Mouse (Mus musculus) kidney, postnatal 0 days (tissue): Measurements from ENCODE around the gene Defb36. TPM values are rescaled to one million over a fixed set of nuclear protein-coding genes. Genes with fewer than 3 reads are reported as not detected.

ENCODE experiments used
- ATAC-seq: fragments of 200-750 bp; cut with Nextera tagmentation; replicated peaks from 2 replicates; pipeline ENCODE4 v1.8.0; 2017; ENCODE audit warnings: low read depth, moderate number of reproducible peaks, moderate TSS enrichment, moderate library complexity; ENCODE audit not compliant: low FRiP score
- DNase-seq: peaks from one replicate; pipeline ENCODE4 v3.0.0-alpha.2; 2016; ENCODE audit warnings: low spot score
- H3K27ac ChIP-seq: fragments of 300-500 bp; sonication (generic); 2 replicates; pipeline ENCODE4 v1.5.1; 2014; ENCODE audit warnings: mild to moderate bottlenecking
- H3K27me3 ChIP-seq: fragments of 300-500 bp; sonication (generic); 2 replicates; pipeline ENCODE4 v1.6.1; 2014; ENCODE audit warnings: low read length, mixed read lengths; ENCODE audit not compliant: insufficient read depth
- H3K36me3 ChIP-seq: fragments of 300-500 bp; sonication (generic); 2 replicates; pipeline ENCODE4 v1.6.1; 2014; ENCODE audit warnings: low read length, mixed read lengths; ENCODE audit not compliant: insufficient read depth
- H3K4me1 ChIP-seq: fragments of 300-500 bp; sonication (generic); replicated peaks from 2 replicates; pipeline ENCODE4 v1.6.1; 2014; ENCODE audit warnings: antibody characterized with exemption, low read length, mixed read lengths; ENCODE audit not compliant: insufficient read depth
- H3K4me2 ChIP-seq: fragments of 300-500 bp; sonication (generic); 2 replicates; pipeline ENCODE4 v1.6.1; 2014; ENCODE audit warnings: mild to moderate bottlenecking, low read length, moderate library complexity, mixed read lengths
- H3K4me3 ChIP-seq: fragments of 300-500 bp; sonication (generic); replicated peaks from 2 replicates; pipeline ENCODE4 v1.5.1; 2014; ENCODE audit warnings: low read depth, low read length
- H3K9ac ChIP-seq: fragments of 300-500 bp; sonication (generic); 2 replicates; pipeline ENCODE4 v1.6.1; 2014; ENCODE audit warnings: low read depth, low read length
- H3K9me3 ChIP-seq: fragments of 300-500 bp; sonication (generic); replicated peaks from 2 replicates; pipeline ENCODE4 v1.6.1; 2016; ENCODE audit warnings: low read length, inconsistent platforms, mixed read lengths
- CTCF ChIP-seq: IDR thresholded peaks from 2 replicates; pipeline ENCODE4 v1.5.1; 2016; ENCODE audit warnings: antibody characterized with exemption, low read depth, mild to moderate bottlenecking, moderate library complexity
- WGBS: fragments of 180-500 bp; shearing (Covaris S2); extraction: QIAGEN DNeasy Blood & Tissue Kit; methylation state at CpG from one replicate; pipeline ENCODE4 v1.1.7; 2014; 5-methylcytosine and 5-hydroxymethylcytosine counted together
- polyA plus RNA-seq: library from polyadenylated mRNA; unstranded; fragments of >200 nt; fragmentation: Nextera tagmentation; extraction: Ambion mirVana; gene quantifications from 2 replicates; pipeline ENCODE4 v1.2.1, GENCODE M21; 2015

The Defb36 gene
- polyA plus RNA-seq, 1 experiment from 2014 or later: 3.6 TPM

DNA sequence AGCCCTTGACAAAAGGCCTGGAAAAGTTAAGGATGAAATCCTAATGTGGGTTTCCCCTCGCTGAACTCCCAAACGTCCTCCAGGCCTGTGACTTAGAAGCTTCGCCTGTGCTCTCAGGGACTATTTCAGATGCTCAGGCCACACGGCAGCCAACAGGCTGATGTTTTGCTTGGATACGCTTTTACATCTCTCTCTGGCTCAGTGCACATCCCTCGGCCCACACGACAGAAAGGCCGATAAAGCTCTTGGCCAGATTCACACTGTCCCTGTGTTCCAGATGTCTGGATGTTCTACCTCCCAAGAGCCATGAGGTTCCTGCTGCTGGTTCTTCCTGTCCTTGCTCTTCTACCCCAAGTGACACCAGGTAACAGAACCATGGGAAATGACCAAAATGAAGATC is 30.6 kb upstream of the Defb36 start:
- ATAC-seq (no peak), DNase-seq (no peak)
- H3K27ac ChIP-seq: no peak overlapping the region
- no peaks in the 10 kb centered on the region for H3K4me1 ChIP-seq
- H3K4me3 ChIP-seq: no peak overlapping the region
- WGBS: 60% methylated on average over 8 of the region's 8 CpGs
- H3K9me3 ChIP-seq: no peaks in the 10 kb centered on the region
- H3K9ac ChIP-seq: no peak overlapping the region
- no peak overlapping the region for H3K4me2 ChIP-seq
- H3K36me3 ChIP-seq: no peaks in the 10 kb centered on the region
- TF ChIP-seq CTCF: no peak
- H3K27me3 ChIP-seq: no peaks in the 10 kb centered on the region

DNA sequence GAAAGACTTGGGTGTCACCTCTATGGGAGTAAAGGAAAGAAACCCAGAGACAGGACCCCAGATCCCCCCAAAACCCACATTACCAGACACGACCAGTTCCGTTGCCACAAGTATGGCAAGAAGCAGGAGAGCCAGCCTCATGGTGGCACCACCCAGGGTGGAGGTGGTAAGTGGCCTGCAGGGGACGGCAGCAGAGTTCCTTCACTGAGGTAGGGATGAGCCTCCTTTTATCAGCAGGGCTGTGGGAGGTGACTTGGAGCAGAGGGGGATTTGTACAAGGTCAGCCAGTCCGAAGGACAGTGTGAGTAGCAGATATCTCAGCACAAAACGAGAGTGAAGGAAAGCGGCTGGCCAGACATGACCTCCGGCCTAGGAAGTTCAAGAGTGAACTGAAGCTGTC is 24.0 kb upstream of the Defb36 start, which contains the start of gene Defb19:
Defb19 (minus strand) TSS at position 206 of the 400 bp plus-strand sequence.
- Histone ChIP-seq H3K4me2 (no peak within 1 kb of the TSS), H3K9me3 (no peaks in the 10 kb centered on the region), H3K27ac (peak within 1 kb of the TSS; percentile 52; the same call in 1 of the 2 replicates), H3K4me1 (no peaks in the 10 kb centered on the region), H3K36me3 (no peaks in the 10 kb centered on the region), H3K9ac (no peak within 1 kb of the TSS), H3K4me3 (no peak within 1 kb of the TSS), H3K27me3 (no peaks in the 10 kb centered on the region)
- 46% methylated on average over 7 of the region's 7 CpGs for WGBS
- no peak for TF ChIP-seq CTCF
- no peak for DNase-seq
- no peak for ATAC-seq

DNA sequence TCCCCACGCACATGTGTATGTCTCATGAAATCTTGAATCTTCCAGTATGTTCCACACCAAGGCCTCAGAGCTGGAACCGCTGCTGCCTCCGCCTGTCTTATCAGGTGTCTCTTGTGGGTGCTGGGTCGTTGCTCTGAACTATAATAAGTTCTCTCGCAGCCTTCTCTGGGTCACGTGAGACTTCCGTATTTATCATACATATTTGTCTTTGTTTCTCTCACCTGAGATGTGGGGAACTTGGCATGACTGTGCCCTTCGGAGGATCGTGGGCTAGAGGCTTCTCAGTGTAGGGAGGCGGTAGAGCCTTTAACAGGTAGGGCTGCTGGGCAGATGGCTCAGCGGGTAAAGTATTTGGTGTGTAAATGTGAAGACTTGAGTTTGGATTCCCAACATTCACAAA is 23.5 kb upstream of the Defb36 start:
- ATAC-seq (no peak), DNase-seq (no peak)
- H3K4me3 ChIP-seq: no peak overlapping the region
- no peaks in the 10 kb centered on the region for H3K36me3 ChIP-seq
- H3K27me3 ChIP-seq: no peaks in the 10 kb centered on the region
- peak overlapping the region; percentile 42; the same call in 1 of the 2 replicates for H3K27ac ChIP-seq
- TF ChIP-seq CTCF: no peak
- no peak overlapping the region for H3K9ac ChIP-seq
- no peaks in the 10 kb centered on the region for H3K4me1 ChIP-seq
- WGBS: 76% methylated on average over 11 of the region's 11 CpGs
- no peak overlapping the region for H3K4me2 ChIP-seq
- H3K9me3 ChIP-seq: no peaks in the 10 kb centered on the region

DNA sequence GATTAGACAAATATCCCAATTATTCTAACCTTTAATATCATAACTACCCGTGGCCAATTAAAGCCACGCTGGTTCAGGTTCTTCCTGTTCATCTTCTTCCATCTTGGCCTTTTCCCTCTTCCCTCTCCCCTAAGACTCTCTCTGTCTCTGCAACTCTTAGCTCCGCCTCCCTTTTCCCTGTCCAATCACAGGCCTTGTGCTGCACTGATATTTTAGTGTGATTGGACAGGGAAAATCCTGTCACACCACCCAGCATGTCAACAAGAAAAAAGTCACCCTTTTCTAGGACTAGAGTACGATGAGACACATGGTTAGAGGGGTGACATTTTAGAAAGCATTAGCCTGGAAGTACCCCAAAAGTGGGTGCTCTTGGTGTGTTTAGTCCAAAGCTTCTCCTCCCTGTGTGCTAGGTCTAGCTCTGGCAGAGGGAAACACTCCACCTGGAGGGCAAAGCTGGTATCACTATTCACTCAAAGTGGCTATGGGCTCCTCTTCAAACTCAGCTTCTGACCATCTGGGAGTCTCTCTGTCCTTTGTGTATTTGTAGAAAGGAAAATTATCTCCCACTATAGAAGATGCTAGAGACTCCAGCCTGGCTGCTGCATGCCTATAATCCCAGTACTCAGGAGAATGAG is 17.1 kb upstream of the Defb36 start:
- no peak overlapping the region for H3K27ac ChIP-seq
- TF ChIP-seq CTCF: peak; percentile 59
- 87% methylated on average over 4 of the region's 4 CpGs for WGBS
- H3K9me3 ChIP-seq: no peaks in the 10 kb centered on the region
- H3K4me3 ChIP-seq: no peak overlapping the region
- H3K36me3 ChIP-seq: no peaks in the 10 kb centered on the region
- no peak overlapping the region for H3K9ac ChIP-seq
- H3K4me1 ChIP-seq: no peaks in the 10 kb centered on the region
- ATAC-seq (no peak), DNase-seq (no peak)
- H3K4me2 ChIP-seq: no peak overlapping the region
- H3K27me3 ChIP-seq: no peaks in the 10 kb centered on the region

DNA sequence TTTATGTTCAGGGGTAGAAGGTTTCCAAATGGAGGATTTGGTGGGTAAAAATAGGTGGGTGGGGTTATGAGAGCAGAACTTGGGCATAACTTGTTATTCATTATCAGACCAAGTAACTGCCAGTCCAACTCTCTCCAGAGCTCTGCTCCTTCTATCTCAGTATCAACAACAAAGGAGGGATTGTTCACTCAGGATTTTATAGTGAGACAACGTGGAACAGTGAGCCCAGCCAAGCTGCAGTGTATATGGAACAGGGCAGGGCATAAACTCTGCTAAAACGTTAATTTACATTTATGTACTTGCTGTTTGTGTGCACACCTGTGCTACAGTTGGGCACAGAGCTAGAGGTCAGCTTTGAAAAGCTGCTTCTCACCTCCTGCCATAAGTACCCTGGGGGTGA is 15.7 kb upstream of the Defb36 start:
- H3K4me2 ChIP-seq: no peak overlapping the region
- H3K9me3 ChIP-seq: no peaks in the 10 kb centered on the region
- no peaks in the 10 kb centered on the region for H3K27me3 ChIP-seq
- no peak overlapping the region for H3K4me3 ChIP-seq
- DNase-seq: no peak
- 27% methylated on average over 2 of the region's 2 CpGs for WGBS
- no peak for ATAC-seq
- no peak for TF ChIP-seq CTCF
- H3K9ac ChIP-seq: no peak overlapping the region
- no peaks in the 10 kb centered on the region for H3K4me1 ChIP-seq
- H3K27ac ChIP-seq: no peak overlapping the region
- H3K36me3 ChIP-seq: no peaks in the 10 kb centered on the region

DNA sequence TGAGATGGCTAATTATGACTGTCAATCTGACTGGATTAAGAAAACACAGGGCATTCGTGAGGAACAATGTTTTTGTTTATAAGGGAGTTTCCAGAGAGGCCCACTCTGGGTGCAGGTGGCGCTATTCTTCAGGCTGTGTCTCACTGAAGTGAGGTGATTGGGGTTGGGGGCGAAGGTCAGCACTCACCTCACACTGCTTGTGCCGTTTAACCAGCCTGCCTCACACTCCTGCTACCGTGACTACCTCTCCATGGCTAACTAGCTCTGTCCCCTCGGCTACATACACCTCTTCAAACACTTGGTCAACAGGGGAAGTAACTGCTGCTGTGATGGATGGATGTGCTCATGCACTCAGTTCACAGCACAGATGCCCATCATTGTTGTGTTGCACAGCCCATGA is 15.1 kb upstream of the Defb36 start:
- Histone ChIP-seq H3K27me3 (no peaks in the 10 kb centered on the region), H3K4me3 (no peak overlapping the region), H3K9ac (no peak overlapping the region), H3K4me2 (no peak overlapping the region), H3K27ac (no peak overlapping the region), H3K36me3 (no peaks in the 10 kb centered on the region), H3K4me1 (no peaks in the 10 kb centered on the region), H3K9me3 (no peaks in the 10 kb centered on the region)
- no peak for DNase-seq
- 0 out of 2 replicates have a peak, but pooled peaks have one; percentile 8 for TF ChIP-seq CTCF
- WGBS: 35% methylated on average over 6 of the region's 6 CpGs
- no peak for ATAC-seq

DNA sequence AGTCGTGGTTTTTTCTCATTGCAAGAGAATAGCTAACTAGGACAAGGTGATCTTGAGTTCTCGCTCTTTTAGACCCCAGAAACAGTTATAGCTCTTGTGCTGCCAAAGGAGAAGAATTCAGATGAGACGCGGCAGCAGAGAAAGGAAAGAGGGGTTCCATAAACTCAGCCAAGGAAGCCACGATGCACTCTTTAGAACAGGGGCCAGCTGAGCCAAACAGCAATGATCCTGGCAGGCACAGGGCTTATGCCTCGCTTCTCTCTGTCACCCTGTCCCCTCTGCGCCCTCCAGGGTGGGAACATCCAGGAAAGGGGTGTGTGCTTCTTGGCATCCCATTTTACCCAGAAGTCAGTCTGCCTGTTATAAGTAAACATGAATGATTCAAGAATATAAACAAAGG is 4.8 kb upstream of the Defb36 start, which contains the start of gene Defb45:
Defb45 (minus strand) TSS at position 101 of the 400 bp plus-strand sequence.
- 57% methylated on average over 7 of the region's 7 CpGs for WGBS
- no peaks in the 10 kb centered on the region for H3K27me3 ChIP-seq
- no peaks in the 10 kb centered on the region for H3K36me3 ChIP-seq
- no peaks in the 10 kb centered on the region for H3K4me1 ChIP-seq
- no peak for TF ChIP-seq CTCF
- ATAC-seq (no peak), DNase-seq (no peak)
- no peak within 1 kb of the TSS for H3K27ac ChIP-seq
- no peak within 1 kb of the TSS for H3K4me3 ChIP-seq
- no peak within 1 kb of the TSS for H3K4me2 ChIP-seq
- H3K9ac ChIP-seq: no peak within 1 kb of the TSS
- H3K9me3 ChIP-seq: no peaks in the 10 kb centered on the region
